26 mouse cellular contexts compared by ENCODE assay signal in genomic region chr17:84000115-84000514, GRCm38 (mm10).
DNase-seq lines count a peak whose midpoint lies in the region; ATAC-seq and TF ChIP-seq lines count a peak whose summit lies in the region.
"Had no signal": no experiment of that assay in that cellular context is flagged by ENCODE, and none has a peak within 500 bp of the region (broad histone marks: within the 10 kb centered on the region; RNA-seq: fewer than 3 reads in every experiment).

No protein-coding gene starts in this region.

- H3K27me3 ChIP-seq in kidney, embryonic 14.5 days (ENCODE audit: control insufficient read depth, insufficient read depth, low read length), result no peaks in the 10 kb centered on the region
- H3K27me3 ChIP-seq in kidney, adult 2 months (replicated peaks; ENCODE audit: control insufficient read depth, insufficient read depth, low read length), result no peaks in the 10 kb centered on the region
- H3K27me3 ChIP-seq in lung, embryonic 14.5 days (ENCODE audit: insufficient read depth, low read length), result no peaks in the 10 kb centered on the region
- H3K27me3 ChIP-seq in limb, embryonic 10.5 days (ENCODE audit: low read depth, poor library complexity, severe bottlenecking), result no peaks in the 10 kb centered on the region
- no peaks in the 10 kb centered on the region for H3K27me3 ChIP-seq in stomach, postnatal 0 days (ENCODE audit: control insufficient read depth, insufficient read depth, low read length)
- H3K27me3 ChIP-seq: embryonic facial prominence, embryonic 15.5 days; limb, embryonic 12.5 days; liver, embryonic 15.5 days; neural tube, embryonic 13.5 days had no signal

- H3K9me3 ChIP-seq in kidney, embryonic 14.5 days (ENCODE audit: control insufficient read depth, low read length), result no peaks in the 10 kb centered on the region
- H3K9me3 ChIP-seq in lung, embryonic 14.5 days (ENCODE audit: low read depth, low read length), result no peaks in the 10 kb centered on the region
- H3K9me3 ChIP-seq in limb, embryonic 10.5 days (replicated peaks), result no peaks in the 10 kb centered on the region
- H3K9me3 ChIP-seq in stomach, postnatal 0 days (ENCODE audit: control insufficient read depth, low read length), result no peaks in the 10 kb centered on the region
- H3K9me3 ChIP-seq: embryonic facial prominence, embryonic 15.5 days; hindbrain, embryonic 12.5 days; limb, embryonic 12.5 days; liver, embryonic 15.5 days; neural tube, embryonic 13.5 days had no signal

- H3K4me1 ChIP-seq in kidney, embryonic 14.5 days (ENCODE audit: control insufficient read depth, insufficient read depth, low read length), result peaks cover 10% of the 10 kb centered on the region; the same call in 1 of the 2 replicates
- H3K4me1 ChIP-seq in kidney, adult 2 months (ENCODE audit: control insufficient read depth, insufficient read depth, low read length), result peaks cover 3% of the 10 kb centered on the region; the same call in 1 of the 2 replicates
- H3K4me1 ChIP-seq in lung, embryonic 14.5 days (ENCODE audit: insufficient read depth), result 0 out of 2 replicates have a peak, but pooled peaks cover 2% of the 10 kb centered on the region
- H3K4me1 ChIP-seq in limb, embryonic 10.5 days, result peaks cover 37% of the 10 kb centered on the region
- H3K4me1 ChIP-seq in stomach, postnatal 0 days (replicated peaks; ENCODE audit: control insufficient read depth, insufficient read depth), result no peaks in the 10 kb centered on the region

- H3K4me3 ChIP-seq in kidney, embryonic 14.5 days (ENCODE audit: low read length), result no peak overlapping the region
- H3K4me3 ChIP-seq in kidney, adult 2 months (ENCODE audit: insufficient read depth, low read depth, low read length), result no peak overlapping the region
- H3K4me3 ChIP-seq in lung, embryonic 14.5 days (ENCODE audit: low read depth, low read length), result no peak overlapping the region
- H3K4me3 ChIP-seq in limb, embryonic 10.5 days, result no peak overlapping the region
- H3K4me3 ChIP-seq in stomach, postnatal 0 days (ENCODE audit: low read depth, low read length), result no peak overlapping the region
- H3K4me3 ChIP-seq: embryonic facial prominence, embryonic 15.5 days; hindbrain, embryonic 12.5 days; layer of hippocampus, adult 2 months; limb, embryonic 12.5 days; liver, embryonic 15.5 days; neural tube, embryonic 13.5 days had no signal

- no peak for DNase-seq in kidney, adult 2 months
- DNase-seq in lung, embryonic 14.5 days, result no peak
- no peak for DNase-seq in lung, adult 18-20 months
- DNase-seq in limb, embryonic 10.5 days (ENCODE audit: low spot score), result no peak
- DNase-seq in stomach, postnatal 0 days (ENCODE audit: low spot score), result peak; percentile 67
- DNase-seq in neural tube, embryonic 10.5 days (ENCODE audit: extremely low spot score, low spot score), result no peak
- DNase-seq: adrenal gland, postnatal 14 days; cerebellum, adult 2 months; cerebellum, postnatal 25 days; gastrocnemius, postnatal 14 days; heart, adult 11 months; heart, postnatal 10 days; kidney, postnatal 10 days; lung, postnatal 4 days; midbrain, embryonic 14.5 days; thymus, postnatal 14 days had no signal

- no peak for TF ChIP-seq EP300 in stomach, postnatal 0 days (optimal IDR thresholded peaks at IDR 0.05)

- TF ChIP-seq POLR2A in kidney, adult 2 months (IDR thresholded peaks at IDR 0.05; ENCODE audit: low read depth, low read length), result no peak

- H3K27ac ChIP-seq in kidney, embryonic 14.5 days (ENCODE audit: low read depth, low read length), result peak overlapping the region; percentile 80; the same call in 1 of the 2 replicates
- no peak overlapping the region for H3K27ac ChIP-seq in kidney, adult 2 months (ENCODE audit: insufficient read depth, low read depth, low read length)
- H3K27ac ChIP-seq in lung, embryonic 14.5 days (ENCODE audit: low read depth), result peak overlapping the region; percentile 80
- H3K27ac ChIP-seq in limb, embryonic 10.5 days, result peak overlapping the region; percentile 74
- H3K27ac ChIP-seq in stomach, postnatal 0 days (replicated peaks), result peak overlapping the region; percentile 76
- H3K27ac ChIP-seq: embryonic facial prominence, embryonic 15.5 days; hindbrain, embryonic 12.5 days; layer of hippocampus, adult 2 months; limb, embryonic 12.5 days; neural tube, embryonic 13.5 days had no signal

- ATAC-seq in kidney, embryonic 14.5 days (ENCODE audit: low FRiP score, low TSS enrichment), result peak; percentile 32; the same call in 1 of the 2 replicates
- no peak for ATAC-seq in lung, embryonic 14.5 days (ENCODE audit: insufficient read depth)
- peak; percentile 23; the same call in 1 of the 2 replicates for ATAC-seq in stomach, postnatal 0 days (ENCODE audit: low FRiP score, low TSS enrichment)
- no peak for ATAC-seq in erythroblast, adult 5-6 weeks (replicated peaks; ENCODE audit: low FRiP score, poor library complexity, severe bottlenecking)
- ATAC-seq: forebrain, embryonic 16.5 days had no signal

- H3K9ac ChIP-seq in kidney, embryonic 14.5 days (ENCODE audit: low read depth, low read length), result no peak overlapping the region
- no peak overlapping the region for H3K9ac ChIP-seq in lung, embryonic 14.5 days
- no peak overlapping the region for H3K9ac ChIP-seq in stomach, postnatal 0 days (ENCODE audit: low read length)
- H3K9ac ChIP-seq: embryonic facial prominence, embryonic 15.5 days; hindbrain, embryonic 12.5 days; limb, embryonic 12.5 days; liver, embryonic 15.5 days; neural tube, embryonic 13.5 days had no signal

- 38% methylated on average over 6 of the region's 6 CpGs for WGBS in kidney, embryonic 14.5 days
- 79% methylated on average over 6 of the region's 6 CpGs for WGBS in kidney, adult 2 months
- 54% methylated on average over 6 of the region's 6 CpGs for whole genome bisulfite sequencing in lung, embryonic 14.5 days
- 76% methylated on average over 6 of the region's 6 CpGs for WGBS in limb, embryonic 10.5 days
- WGBS in stomach, postnatal 0 days, result 73% methylated on average over 6 of the region's 6 CpGs

- no peak overlapping the region; the same call in 1 of the 2 replicates for H3K4me2 ChIP-seq in kidney, embryonic 14.5 days (replicated peaks; ENCODE audit: low read depth, low read length)
- H3K4me2 ChIP-seq in lung, embryonic 14.5 days, result peak overlapping the region; percentile 13; the same call in 1 of the 2 replicates
- 0 out of 2 replicates have a peak overlapping the region, but pooled peaks have one; percentile 20 for H3K4me2 ChIP-seq in stomach, postnatal 0 days (replicated peaks; ENCODE audit: low read depth)
- H3K4me2 ChIP-seq: embryonic facial prominence, embryonic 15.5 days; heart, embryonic 11.5 days; hindbrain, embryonic 12.5 days; limb, embryonic 12.5 days; liver, embryonic 15.5 days; neural tube, embryonic 13.5 days had no signal

- TF ChIP-seq CTCF in kidney, adult 2 months (conservative IDR thresholded peaks at IDR 0.05; ENCODE audit: insufficient read depth, insufficient read length, low read depth, low read length), result no peak
- no peak for TF ChIP-seq CTCF in lung, embryonic 14.5 days (IDR thresholded peaks at IDR 0.05; ENCODE audit: low read depth)
- TF ChIP-seq CTCF in stomach, postnatal 0 days (IDR thresholded peaks at IDR 0.05; ENCODE audit: low read depth), result no peak

- no peaks in the 10 kb centered on the region for H3K36me3 ChIP-seq in kidney, embryonic 14.5 days (ENCODE audit: control insufficient read depth, insufficient read depth, low read length)
- H3K36me3 ChIP-seq in kidney, adult 2 months (ENCODE audit: control insufficient read depth, insufficient read depth, low read length), result no peaks in the 10 kb centered on the region
- no peaks in the 10 kb centered on the region for H3K36me3 ChIP-seq in lung, embryonic 14.5 days (ENCODE audit: insufficient read depth)
- H3K36me3 ChIP-seq in limb, embryonic 10.5 days, result no peaks in the 10 kb centered on the region
- H3K36me3 ChIP-seq in stomach, postnatal 0 days (ENCODE audit: control insufficient read depth, insufficient read depth, low read length), result no peaks in the 10 kb centered on the region
- H3K36me3 ChIP-seq: embryonic facial prominence, embryonic 15.5 days; hindbrain, embryonic 12.5 days; limb, embryonic 12.5 days; liver, embryonic 15.5 days; neural tube, embryonic 13.5 days had no signal

Comparison
In these comparisons a context has a peak if more than half of its experiments do, and no peak if none do; other contexts are left out.
1. ATAC-seq: peak in kidney, embryonic 14.5 days (single experiment) and stomach, postnatal 0 days (single experiment); none in lung, embryonic 14.5 days (single experiment) and erythroblast, adult 5-6 weeks (single experiment).